Mouse (Mus musculus) c-Kit-negative CD71-positive TER-119-positive erythroid progenitor cells, embryonic 14.5 days (primary cell): ENCODE measurements around the gene Dnajc7.
"Not testable (repeated sequence)": the region's sequence is repeated elsewhere in the genome, so short reads cannot be mapped to it uniquely, and the experiment has no call there.

Source experiments
- DNase-seq: peaks from one replicate; pipeline ENCODE4 v3.0.0-alpha.2; 2013; ENCODE audit warnings: low read depth, low spot score

Gene Dnajc7

DNA sequence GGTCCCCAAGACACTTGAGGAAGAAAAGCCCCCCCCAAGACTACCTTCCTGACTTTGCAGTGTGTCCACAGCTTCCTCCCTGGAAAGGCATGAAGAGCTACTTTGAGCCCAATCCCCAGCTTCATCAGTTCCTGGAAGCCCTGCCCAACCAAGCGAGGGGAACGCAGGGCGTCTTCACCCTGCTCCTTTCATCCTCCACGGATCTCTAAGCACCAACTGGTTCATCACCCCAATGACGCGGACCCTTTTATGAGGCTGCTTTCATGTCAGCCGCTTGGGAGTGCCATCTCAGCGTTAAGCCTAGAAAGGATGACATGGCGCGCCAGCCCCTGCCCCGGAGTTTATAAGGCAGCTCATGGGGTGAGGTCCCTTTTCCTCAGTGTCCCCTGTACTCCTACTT is at the start of gene Dnajc7:
Gene Dnajc7 (minus strand): TSS at position 187 of the 400 bp plus-strand sequence.
- DNase-seq = no peak

DNA sequence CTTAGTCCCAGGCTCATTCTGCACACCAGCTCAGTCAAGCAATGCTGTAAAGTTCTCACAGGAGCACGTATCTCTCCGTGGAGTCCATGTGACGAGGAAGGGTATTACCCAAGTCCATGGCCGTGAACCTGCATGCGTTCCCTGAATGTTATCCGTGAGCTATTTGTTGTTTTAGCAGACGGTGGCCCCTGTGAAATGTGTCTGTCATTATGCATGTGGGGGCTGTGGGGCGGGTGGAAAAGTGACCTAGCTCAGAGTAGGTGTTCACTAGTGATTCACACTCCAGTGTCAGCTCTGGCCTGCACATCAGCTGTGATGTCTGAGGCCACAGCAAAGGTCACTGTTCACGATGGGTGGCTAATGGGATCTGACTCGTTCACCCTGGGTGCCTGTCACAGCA is 39.8 kb upstream of the Dnajc7 start:
- no peak for DNase-seq

DNA sequence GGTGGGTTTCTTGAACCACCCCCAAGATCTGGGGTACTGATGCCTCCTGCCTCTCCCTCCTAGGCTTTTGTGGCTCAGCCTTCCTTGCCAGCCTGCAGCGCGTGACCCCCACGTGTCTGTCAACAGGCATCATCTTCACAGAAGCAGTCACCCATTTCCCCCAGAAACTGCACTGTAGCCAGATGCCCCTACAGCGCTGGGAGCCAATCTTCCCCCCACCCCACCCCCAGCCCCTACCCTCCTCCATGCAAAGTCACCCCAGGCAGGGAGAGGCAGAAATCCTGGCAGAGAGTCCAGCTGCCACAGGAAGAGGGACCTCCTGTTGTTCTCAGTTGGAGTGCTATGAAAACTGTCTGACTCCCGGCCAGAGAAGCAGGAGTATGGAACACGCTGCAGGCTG is 36.5 kb upstream of the Dnajc7 start:
- no peak for DNase-seq

DNA sequence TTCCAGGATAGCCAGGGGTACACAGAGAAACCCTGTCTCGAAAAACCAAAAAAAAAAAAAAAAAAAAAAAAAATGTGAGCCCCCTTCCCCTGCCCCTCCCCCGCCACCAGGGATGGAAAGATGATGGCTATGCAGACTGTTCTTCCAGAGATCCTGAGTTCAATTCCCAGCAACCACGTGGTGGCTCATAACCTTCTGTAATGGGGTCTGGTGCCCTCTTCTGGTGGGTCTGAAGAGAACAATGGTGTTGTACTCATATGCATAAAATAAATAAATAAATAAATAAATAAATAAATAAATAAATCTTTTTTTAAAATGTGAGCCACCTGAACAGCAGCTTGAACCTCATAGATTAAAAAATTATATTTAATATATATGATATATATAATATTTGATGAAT is 35.6 kb upstream of the Dnajc7 start:
- not testable (repeated sequence) for DNase-seq

DNA sequence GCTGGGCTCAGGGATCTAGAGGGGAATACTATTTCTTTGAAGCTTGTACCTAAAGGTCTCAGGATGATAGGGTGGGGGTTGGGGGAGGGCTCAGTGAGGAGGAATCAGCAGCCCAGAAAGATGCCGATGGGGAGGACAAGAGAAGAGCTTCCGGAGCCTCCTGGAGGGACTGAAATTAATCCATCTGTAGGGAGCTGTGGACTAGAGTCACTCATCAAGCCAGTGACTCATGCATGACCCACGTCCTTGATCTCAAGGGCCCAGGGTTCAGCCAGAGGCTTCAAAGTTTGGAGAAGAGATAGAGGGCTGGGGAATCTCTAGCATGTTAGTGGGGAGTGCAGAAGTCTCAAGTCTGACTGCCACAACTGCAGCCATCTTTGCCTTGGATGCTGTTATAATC is 31.8 kb upstream of the Dnajc7 start:
- no peak for DNase-seq

DNA sequence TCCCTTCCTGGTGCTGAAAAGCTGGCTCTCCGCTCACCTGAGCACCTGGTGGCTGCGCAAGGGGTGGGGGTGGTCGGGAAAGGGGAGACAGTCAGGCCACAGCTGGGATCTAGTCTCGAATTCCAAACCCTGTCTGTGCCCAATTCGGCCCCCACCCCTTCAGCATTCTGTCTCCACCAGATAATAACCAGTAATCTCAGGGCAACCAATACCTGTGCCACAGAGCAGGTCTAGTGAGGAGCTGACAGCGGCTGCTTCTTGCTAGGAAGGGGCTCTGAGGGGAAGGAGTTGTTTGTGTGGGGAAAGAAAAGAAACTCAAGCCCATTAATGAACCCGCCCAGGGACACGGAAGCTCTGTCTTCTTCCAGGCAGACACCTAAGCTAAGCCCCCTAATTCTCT is 31.2 kb upstream of the Dnajc7 start:
- DNase-seq = no peak

DNA sequence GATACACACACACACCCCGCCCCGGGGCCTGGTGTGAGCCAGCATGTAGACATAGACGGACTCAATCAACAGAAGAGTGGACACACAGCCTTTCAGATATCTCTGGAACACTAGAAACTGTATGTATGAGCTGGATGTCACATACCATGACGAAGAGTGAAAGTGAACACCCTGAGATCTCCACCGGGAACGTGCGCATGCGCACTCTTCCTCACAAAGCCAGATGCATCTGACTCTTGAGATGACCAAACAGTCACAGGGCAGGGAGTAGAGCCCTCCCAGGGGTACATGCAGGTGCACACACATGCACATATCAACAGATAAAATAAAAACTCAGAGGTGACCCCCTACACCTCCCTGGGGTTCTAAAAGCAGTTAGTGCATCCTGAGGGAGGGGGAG is 28.4 kb upstream of the Dnajc7 start:
- no peak for DNase-seq

DNA sequence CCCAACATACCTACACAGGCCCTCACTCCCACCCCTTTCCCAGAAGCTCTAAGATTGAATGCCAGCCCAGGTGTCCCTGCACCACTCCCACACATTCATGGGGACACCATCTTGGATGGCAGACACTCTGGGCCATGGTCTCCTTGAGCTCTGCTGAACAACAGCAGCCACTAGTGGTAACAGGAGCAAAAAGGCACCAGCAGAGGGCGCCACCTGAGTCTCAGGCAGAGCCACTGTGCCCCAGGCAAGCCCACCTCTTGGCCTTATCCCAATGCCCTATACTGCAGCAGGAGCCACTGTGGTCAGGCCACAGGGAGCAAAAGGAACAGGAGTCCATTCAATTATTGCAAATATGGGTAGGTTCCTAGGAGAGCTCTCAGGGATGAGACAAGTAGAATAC is 26.3 kb upstream of the Dnajc7 start:
- DNase-seq = no peak

DNA sequence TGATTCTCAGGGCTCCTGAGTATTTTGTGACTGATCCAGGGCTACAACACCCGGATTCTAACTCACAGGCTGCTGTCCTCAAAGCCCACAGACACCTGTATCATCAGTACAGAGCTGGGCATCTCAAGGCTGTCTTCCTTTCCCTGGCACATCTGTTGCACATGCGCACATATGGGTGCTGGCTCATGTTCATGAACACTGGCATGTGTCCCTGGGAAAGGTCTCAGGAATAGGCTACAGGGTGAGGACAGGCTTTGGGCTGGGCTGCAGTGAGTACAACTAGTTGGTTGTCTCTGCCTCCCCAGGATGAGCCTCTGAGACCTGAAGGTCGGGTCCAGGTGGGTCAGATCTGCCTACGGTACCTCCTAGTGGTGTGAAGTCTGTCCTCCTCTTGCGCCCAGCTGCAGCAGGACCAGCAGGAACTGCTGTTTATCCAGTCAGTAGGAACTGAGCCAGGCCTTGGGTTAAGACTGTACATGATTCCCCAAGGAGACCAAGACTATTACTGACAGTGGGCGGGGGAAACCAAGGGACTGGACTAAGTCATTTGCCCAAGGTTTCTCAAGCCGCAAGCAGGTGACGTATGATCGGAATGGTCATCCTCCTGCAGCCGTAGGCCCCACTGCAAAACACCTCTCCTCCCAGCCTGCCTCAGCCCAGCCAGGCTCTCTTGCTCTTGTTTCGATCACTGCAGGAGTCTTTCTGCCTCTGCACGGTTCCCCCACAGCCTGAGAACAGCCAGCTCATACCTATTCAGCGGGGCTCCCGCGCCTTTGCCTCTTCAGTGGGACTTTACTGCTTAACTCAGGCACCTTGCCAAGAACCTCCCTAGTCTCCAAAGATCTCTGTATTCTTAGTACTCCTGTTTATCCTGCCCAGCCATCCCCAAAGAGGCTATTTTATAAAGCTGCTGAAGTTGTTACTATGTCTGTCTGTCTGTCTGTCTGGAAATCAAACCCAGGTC is 23.9 kb upstream of the Dnajc7 start:
- no peak for DNase-seq

DNA sequence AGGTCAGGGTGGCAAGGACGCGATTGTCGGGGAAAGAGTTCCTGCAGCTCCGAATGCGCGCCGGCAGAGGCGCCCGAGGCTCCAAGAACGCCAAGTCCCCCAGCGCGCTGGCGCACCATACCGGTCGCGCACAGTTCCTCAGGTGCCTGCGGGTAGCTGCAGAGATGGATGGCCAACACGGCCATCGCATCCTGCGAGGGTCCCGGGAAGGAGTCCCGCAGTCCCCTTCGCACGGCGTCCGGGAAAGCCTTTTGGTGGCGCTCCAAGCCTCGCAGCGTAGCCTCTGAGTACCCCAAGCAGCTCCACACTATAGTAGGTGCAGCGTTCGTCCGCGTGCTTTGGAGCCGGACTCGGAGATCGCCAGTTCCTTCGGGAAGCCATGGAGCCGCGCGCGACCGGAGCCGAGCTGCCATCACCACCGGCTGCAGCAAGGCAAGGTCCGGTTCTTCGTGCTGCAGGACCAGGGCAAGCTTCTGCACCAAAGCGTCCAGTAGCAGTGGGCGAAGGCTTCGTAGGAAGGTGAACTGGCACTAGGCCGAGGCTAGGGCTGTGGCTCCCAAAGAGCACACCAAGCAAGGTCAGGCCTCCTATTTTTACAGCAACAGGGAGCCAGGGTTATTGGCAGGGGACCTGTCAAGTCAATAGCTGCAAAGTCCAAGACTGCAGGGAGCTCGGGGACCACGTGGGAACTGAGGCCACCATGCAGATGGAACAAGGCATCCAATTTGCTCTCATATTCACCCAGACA is 20.4 kb upstream of the Dnajc7 start:
- DNase-seq = no peak

DNA sequence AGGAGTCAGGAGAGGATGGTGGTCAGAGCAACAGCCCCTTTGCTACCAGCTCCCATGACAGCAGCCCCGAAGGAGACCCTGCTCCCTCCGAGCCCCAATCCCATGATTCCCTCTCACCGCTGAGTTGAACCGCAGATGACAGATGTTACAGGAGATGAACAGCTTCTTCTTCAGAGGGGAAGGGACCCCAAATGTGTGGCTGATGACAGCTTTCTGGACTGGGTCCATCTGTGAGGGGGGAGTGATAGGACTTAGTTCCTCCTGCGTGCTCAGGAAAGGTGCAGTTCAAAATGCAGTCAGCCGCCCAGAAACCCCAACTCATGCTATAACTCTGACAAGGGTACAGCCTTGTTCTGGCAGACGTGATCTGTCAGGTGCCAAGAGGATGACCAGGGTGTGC is 14.6 kb upstream of the Dnajc7 start:
- DNase-seq = no peak

DNA sequence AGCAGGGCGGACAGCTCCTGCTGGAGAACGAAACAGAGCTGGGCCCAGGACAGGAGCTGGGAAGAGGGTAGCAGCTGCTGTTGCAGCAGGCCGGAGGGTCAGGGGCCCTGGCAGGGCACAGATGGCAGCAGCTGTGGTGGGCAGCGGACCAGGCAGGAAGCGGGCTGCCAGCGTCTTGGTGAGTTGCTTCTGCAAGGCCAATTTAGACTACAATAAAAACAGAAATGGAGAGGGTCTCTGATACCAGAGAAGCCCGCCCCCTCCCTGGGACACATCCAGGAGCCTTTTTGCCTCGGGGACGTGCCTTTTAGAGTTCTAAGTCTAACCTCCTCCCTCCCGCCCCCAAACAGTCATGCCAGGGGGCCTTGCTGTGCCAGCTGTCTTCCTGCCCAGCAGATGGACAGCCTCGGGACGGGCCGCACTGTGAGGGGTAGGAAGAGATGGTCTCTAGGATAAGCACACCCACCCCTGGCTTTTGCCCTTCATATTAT is 8.9 kb upstream of the Dnajc7 start:
- no peak for DNase-seq

DNA sequence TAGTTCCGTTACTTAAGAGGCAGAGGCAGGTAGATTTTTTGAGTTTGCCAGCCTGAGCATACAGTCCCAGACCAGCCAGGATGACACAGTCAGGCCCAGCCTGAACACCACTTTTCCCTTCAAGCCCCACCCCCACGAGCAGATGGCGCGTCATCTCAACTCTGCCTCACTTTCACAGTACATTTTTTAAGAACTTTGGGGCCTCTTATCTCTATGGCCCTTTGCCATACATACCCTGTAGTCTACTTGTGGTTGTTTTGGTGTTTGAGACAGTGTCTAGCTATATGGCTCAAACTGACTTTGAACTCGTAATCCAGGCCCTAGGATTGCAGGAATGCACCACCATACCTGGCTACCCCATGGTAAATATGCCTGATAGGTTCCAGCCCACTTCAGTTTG is 8.1 kb upstream of the Dnajc7 start:
- no peak for DNase-seq

DNA sequence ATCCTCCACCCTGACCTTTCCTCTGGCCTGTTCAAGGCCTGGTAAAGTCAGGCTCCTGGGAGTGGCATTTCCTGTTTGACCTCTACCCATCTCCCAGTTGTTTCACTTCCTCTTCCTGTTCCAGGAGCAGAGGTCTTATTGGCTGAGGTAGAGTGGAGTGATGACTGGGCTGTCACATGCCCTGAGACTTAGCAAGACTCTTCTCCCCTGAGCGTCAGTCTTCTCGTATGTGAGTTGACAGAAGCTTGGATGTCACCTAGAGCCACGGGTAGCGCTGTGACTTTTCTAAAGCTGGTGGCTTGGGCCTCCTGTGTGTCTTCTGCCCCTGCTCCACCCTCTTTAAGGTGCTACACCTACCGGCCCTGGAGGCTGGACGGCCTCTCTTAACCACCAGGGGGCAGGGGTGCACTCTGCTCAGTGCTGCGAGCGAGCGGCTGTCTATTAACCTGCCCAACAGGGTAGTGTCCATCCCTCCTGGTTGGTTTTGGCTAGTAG is 6.8 kb upstream of the Dnajc7 start:
- DNase-seq = no peak

DNA sequence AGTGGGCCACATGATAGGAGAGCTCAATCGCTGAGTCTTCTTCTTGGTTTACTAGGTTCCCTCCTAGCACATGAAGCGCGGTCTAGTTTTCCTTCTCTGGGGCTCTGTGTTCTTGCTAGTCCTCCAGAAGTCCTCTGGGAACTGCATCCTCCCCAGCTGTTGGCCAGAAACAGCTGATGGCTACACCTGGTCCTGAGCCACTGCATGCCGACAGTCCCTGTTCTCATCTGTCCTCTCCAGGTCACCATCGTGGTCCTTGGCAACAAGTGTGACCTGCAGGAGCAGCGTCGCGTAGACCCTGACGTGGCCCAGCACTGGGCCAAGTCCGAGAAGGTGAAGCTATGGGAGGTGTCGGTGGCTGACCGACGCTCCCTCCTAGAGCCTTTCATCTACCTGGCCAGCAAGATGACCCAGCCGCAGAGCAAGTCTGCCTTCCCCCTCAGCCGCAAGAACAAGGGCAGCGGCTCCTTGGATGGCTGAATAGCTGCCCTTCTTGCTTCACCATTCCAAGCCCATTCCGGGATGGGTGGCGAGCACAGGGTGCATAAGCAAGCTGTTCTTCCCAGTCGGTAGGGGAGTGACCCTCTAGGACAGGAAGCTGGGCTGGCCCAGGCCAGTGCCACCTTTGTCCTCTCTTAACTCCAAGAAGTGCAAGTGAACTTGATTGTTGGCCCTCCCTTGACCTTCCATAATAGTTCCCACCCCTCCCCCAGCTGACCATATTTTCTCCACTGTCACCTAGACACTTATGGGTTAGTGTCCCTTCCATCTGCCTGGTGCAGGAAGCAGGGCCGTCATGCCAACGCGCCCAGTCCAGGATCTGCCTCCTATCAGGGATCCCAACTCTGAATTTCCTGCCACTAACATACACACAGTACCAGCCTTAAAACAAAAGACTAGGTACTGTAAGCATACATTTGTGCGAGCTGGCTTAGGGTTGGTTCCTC is 6.1 kb upstream of the Dnajc7 start:
- no peak for DNase-seq

DNA sequence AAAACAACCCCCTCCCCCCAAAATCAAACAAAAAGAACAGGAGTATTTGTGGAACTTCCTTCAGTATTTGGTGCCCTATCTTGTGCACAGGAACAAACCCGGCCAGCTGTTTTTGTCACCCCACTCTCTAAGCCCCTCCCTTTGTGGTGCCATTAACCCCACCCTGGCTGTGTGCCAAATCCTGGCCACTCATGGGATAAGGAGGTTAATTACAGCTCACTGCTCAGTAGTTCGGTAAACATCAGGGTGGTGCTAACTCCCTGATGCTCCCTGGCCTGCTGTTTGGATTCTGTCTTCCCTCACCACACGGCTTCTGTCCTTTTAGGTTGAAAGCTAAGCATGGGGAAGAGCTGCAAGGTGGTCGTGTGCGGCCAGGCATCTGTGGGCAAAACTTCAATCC is 3.9 kb upstream of the Dnajc7 start:
- DNase-seq = no peak

DNA sequence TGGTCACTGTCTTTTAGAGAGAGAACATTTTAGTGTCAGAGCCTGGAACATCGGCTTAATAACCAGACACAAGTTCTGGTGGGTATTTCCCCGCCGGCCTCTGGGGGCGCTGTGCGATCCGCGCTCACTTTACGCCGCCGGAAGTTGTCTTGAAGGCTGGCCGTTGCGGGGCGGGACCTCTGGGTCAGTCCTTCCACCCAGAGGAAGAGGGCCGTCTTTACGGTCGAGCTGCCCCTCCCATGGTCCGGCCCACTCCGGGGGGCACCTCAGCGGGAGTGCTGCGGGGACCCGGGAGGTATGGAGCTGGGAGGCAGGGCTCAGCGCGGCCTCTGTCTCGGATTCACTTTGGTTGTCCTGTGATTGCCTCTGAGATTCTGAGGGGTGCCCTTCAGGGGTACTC is 2.7 kb upstream of the Dnajc7 start:
- DNase-seq = peak; percentile 81

DNA sequence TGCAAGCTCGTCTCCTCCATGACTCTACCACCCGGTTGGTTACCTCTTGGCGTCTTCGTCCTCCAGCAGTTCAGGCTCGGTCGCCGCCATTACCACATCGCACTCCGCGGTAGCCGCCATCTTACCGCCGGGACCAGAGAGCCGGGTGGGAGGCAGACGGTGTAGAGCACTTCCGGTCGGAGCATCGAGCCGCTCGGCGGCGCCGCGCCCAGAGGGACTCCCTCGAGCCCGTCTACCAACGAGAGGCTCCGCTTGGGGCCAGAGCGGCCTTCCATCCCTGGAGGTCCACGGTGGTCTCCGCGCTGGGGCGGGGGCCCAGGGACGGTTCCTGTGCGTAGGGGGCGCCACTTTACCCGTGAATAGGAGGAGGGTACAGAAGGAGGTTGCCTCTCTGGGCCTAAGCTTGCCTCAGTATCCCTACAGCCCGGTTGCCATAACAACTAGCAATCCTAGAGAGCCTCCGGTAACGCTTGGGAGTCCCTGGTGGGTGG is 438 bp downstream of the Dnajc7 start:
- DNase-seq = peak; percentile 86

DNA sequence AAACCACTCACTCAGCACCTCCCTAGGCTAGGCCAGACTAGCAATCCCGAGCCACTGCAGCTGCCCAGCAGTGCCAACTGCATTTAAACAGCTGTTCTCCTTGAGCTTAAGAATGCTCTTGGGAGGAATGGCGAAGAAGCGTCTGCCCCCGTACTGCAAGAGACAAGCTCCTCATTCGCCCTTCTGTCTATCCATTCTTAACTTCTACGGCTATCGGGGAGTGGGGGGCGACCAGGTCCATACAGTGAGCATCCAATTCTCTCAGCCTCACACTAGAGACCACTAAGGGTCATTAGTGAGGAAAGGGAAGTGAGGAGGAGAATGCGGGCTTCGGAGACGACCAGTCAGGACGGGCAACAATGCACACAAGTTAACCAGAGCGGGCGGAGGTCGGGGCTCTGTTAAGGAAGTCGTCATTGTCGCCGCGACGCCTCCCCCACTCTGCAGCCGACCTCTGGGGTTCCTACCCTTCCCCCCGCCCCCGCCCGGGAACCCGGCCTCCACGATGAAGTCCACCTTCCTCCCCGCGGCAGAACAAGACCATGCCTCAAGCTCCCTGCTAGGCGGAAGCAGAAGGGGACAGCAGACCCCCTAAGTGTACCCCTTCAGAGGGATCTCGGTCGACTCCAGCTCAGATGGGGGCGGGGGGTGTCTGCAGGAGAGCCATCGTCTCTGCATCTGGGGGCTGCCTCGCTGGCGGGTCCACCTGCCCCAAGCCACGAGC is 1.0 kb downstream of the Dnajc7 start, which contains the start of gene Nkiras2:
Gene Nkiras2 (plus strand): TSS at position 484 of the 724 bp plus-strand sequence.
- DNase-seq = no peak

DNA sequence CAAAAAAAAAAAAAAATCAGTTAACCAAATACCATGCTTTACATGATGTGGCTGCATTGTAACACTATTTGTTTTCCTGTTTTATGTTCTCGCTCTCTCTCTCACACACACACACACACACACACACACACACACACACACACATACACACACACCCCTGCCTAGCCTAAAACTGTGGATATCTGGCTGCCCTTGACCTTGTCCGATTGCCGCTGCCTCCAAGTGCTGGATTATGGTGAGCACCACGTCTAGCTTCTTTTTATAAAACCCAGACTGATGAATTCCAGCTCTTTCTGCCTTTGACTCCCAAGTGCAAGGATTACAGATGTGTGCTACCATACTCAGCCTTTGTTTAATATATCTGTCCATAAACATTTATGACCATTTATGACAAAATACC is 2.5 kb downstream of the Dnajc7 start:
- no peak for DNase-seq
